In genomic region chr1:104768371-104769249, GRCm38 (mm10) we compare ENCODE assay signal across 8 mouse cellular contexts. TPM values are rescaled to one million over a fixed set of nuclear protein-coding genes. Genes with fewer than 3 reads are reported as not detected.
A peak's percentile ranks its signal among the peaks of the same experiment; 100 is the strongest.
DNase-seq lines count a peak whose midpoint lies in the region; ATAC-seq and TF ChIP-seq lines count a peak whose summit lies in the region.

TSS of gene Cdh20 (plus strand) at chr1:104768529.

- WGBS in embryonic facial prominence, embryonic 10.5 days, result under 1% methylated on average over 46 of the region's 46 CpGs
- 1% methylated on average over 46 of the region's 46 CpGs for WGBS in heart, embryonic 16.5 days
- WGBS in neural tube, embryonic 15.5 days, result under 1% methylated on average over 46 of the region's 46 CpGs

- no peaks in the 10 kb centered on the region for H3K36me3 ChIP-seq in E14TG2a.4 (ENCODE audit: insufficient read depth, low read length)
- H3K36me3 ChIP-seq in ES-E14 (ENCODE audit: control insufficient read depth, insufficient read depth, low read length, poor library complexity, severe bottlenecking), result no peaks in the 10 kb centered on the region
- no peaks in the 10 kb centered on the region for H3K36me3 ChIP-seq in embryonic facial prominence, embryonic 10.5 days (replicated peaks)
- no peaks in the 10 kb centered on the region for H3K36me3 ChIP-seq in heart, embryonic 16.5 days (ENCODE audit: control insufficient read depth, insufficient read depth)
- no peaks in the 10 kb centered on the region for H3K36me3 ChIP-seq in neural tube, embryonic 15.5 days

- peak within 1 kb of the TSS; percentile 77 for H3K4me3 ChIP-seq in E14TG2a.4 (replicated peaks; ENCODE audit: low read length)
- H3K4me3 ChIP-seq in ES-E14 (ENCODE audit: insufficient read depth in 1 of 2, low read depth in 1 of 2, low read length in 2 of 2, poor library complexity in 1 of 2, severe bottlenecking in 1 of 2), result peak within 1 kb of the TSS; percentile 53 to 59
- H3K4me3 ChIP-seq in embryonic facial prominence, embryonic 10.5 days, result peak within 1 kb of the TSS; percentile 65
- H3K4me3 ChIP-seq in heart, embryonic 16.5 days (ENCODE audit: low read length), result peak within 1 kb of the TSS; percentile 60
- H3K4me3 ChIP-seq in neural tube, embryonic 15.5 days (replicated peaks), result peak within 1 kb of the TSS; percentile 59

- H3K4me1 ChIP-seq in E14TG2a.4 (replicated peaks; ENCODE audit: low read depth, low read length), result peaks cover 18% of the 10 kb centered on the region
- no peaks in the 10 kb centered on the region for H3K4me1 ChIP-seq in ES-E14 (ENCODE audit: control insufficient read depth in 2 of 2, insufficient read depth in 2 of 2, low read length in 2 of 2, poor library complexity in 1 of 2)
- peaks cover 16% of the 10 kb centered on the region for H3K4me1 ChIP-seq in embryonic facial prominence, embryonic 10.5 days
- H3K4me1 ChIP-seq in heart, embryonic 16.5 days (ENCODE audit: control insufficient read depth, insufficient read depth, low read length), result peaks cover 6% of the 10 kb centered on the region; the same call in 1 of the 2 replicates
- peaks cover 13% of the 10 kb centered on the region for H3K4me1 ChIP-seq in neural tube, embryonic 15.5 days

- peaks cover 42% of the 10 kb centered on the region for H3K27me3 ChIP-seq in E14TG2a.4 (ENCODE audit: insufficient read depth, low read length)
- H3K27me3 ChIP-seq in embryonic facial prominence, embryonic 10.5 days (replicated peaks; ENCODE audit: low read depth, poor library complexity, severe bottlenecking), result peaks cover 35% of the 10 kb centered on the region
- 0 out of 2 replicates have a peak, but pooled peaks cover 5% of the 10 kb centered on the region for H3K27me3 ChIP-seq in heart, embryonic 16.5 days (ENCODE audit: control insufficient read depth, insufficient read depth, low read length)
- H3K27me3 ChIP-seq in neural tube, embryonic 15.5 days (replicated peaks), result 0 out of 2 replicates have a peak, but pooled peaks cover 6% of the 10 kb centered on the region

- DNase-seq in ES-E14 (ENCODE audit: low read depth, low spot score), result no peak
- peak; percentile 49 for DNase-seq in embryonic facial prominence, embryonic 10.5 days (ENCODE audit: low spot score)
- DNase-seq in left cerebral cortex, postnatal 36 days (ENCODE audit: low spot score in 2 of 2), result peak; percentile 38 to 52
- no peak for DNase-seq in urinary bladder, adult 2 months (ENCODE audit: low spot score)
- no peak for DNase-seq in spleen, postnatal 14 days (ENCODE audit: low spot score in 2 of 2)

- H3K9me3 ChIP-seq in E14TG2a.4 (ENCODE audit: low read length), result no peaks in the 10 kb centered on the region
- H3K9me3 ChIP-seq in ES-E14 (ENCODE audit: control insufficient read depth, insufficient read depth, low read depth, low read length), result no peaks in the 10 kb centered on the region
- H3K9me3 ChIP-seq in embryonic facial prominence, embryonic 10.5 days, result no peaks in the 10 kb centered on the region
- H3K9me3 ChIP-seq in heart, embryonic 16.5 days (replicated peaks; ENCODE audit: control insufficient read depth, low read length), result no peaks in the 10 kb centered on the region
- no peaks in the 10 kb centered on the region for H3K9me3 ChIP-seq in neural tube, embryonic 15.5 days (replicated peaks)

- no peak for TF ChIP-seq CTCF in E14TG2a.4 (conservative IDR thresholded peaks at IDR 0.05; ENCODE audit: low read length)

- ATAC-seq in heart, embryonic 16.5 days (replicated peaks; ENCODE audit: extremely low read depth, insufficient read depth, low FRiP score), result peak; percentile 79
- peak; percentile 73 for ATAC-seq in neural tube, embryonic 15.5 days (ENCODE audit: low FRiP score)

- in situ Hi-C loops in ES-E14 (cut with MboI; ENCODE audit: low sequenced_read_pairs in 2 of 2, unreplicated experiment in 2 of 2), result no loop called here

- peak within 1 kb of the TSS; percentile 78 for H3K4me2 ChIP-seq in heart, embryonic 16.5 days (ENCODE audit: low read depth, low read length)
- peak within 1 kb of the TSS; percentile 99 for H3K4me2 ChIP-seq in neural tube, embryonic 15.5 days

- H3K9ac ChIP-seq in ES-E14 (ENCODE audit: insufficient read depth, low read depth, low read length, poor library complexity, severe bottlenecking), result no peak within 1 kb of the TSS
- peak within 1 kb of the TSS; percentile 57 for H3K9ac ChIP-seq in heart, embryonic 16.5 days (ENCODE audit: low read length)
- peak within 1 kb of the TSS; percentile 63 for H3K9ac ChIP-seq in neural tube, embryonic 15.5 days (replicated peaks)

- no peak within 1 kb of the TSS for H3K27ac ChIP-seq in ES-E14 (ENCODE audit: insufficient read depth, low read depth, low read length, poor library complexity, severe bottlenecking)
- peak within 1 kb of the TSS; percentile 74 for H3K27ac ChIP-seq in embryonic facial prominence, embryonic 10.5 days (replicated peaks)
- H3K27ac ChIP-seq in heart, embryonic 16.5 days (ENCODE audit: low read length), result no peak within 1 kb of the TSS
- H3K27ac ChIP-seq in neural tube, embryonic 15.5 days (replicated peaks), result peak within 1 kb of the TSS; percentile 66

- intact Hi-C loops in left cerebral cortex, postnatal 36 days (cut with DNase I), result loop anchor here (5.0 to 10.0 kb wide), 2 partner anchors 136 to 174 kb away; no protein-coding TSS in a partner anchor

TF ChIP-seq in ES-E14, 5 proteins besides CTCF, POLR2A, EP300 and RAD21:
- TF ChIP-seq ZNF384 (IDR thresholded peaks at IDR 0.05; ENCODE audit: low read depth, low read length) (no peak), CHD2 (IDR thresholded peaks at IDR 0.05; ENCODE audit: low read depth, low read length) (no peak), MAFK (IDR thresholded peaks at IDR 0.05; ENCODE audit: insufficient read depth, low read depth, low read length) (no peak), HCFC1 (IDR thresholded peaks at IDR 0.05; ENCODE audit: borderline replicate concordance, insufficient read depth, low read length) (no peak), ZC3H11A (IDR thresholded peaks at IDR 0.05; ENCODE audit: borderline replicate concordance, low read depth, low read length) (no peak)

RNA-seq across cellular contexts. Expression of gene Cdh20, which starts in this region (rescaled TPM):
- total RNA-seq in ES-E14 (2012; rRNA removed), result 0.04 and 0.11 TPM in 2 replicates
- 0.27 and 1.0 TPM in 2 replicates for polyA plus RNA-seq in embryonic facial prominence, embryonic 10.5 days (2016; fragmentation: Nextera tagmentation; extraction: Ambion mirVana)
- 1.6 and 1.7 TPM in 2 replicates for polyA plus RNA-seq in heart, embryonic 16.5 days (2015; fragmentation: Nextera tagmentation; extraction: Ambion mirVana)
- total RNA-seq in left cerebral cortex, postnatal 36 days (2021), result 10 to 100 TPM; 17.8 to 22.5 TPM
- 4.2 and 4.9 TPM in 2 replicates for polyA plus RNA-seq in neural tube, embryonic 15.5 days (2015; fragmentation: Nextera tagmentation; extraction: Ambion mirVana)
- polyA plus RNA-seq in urinary bladder, adult 2 months (2012; rRNA removed), result 0.03 and 0.07 TPM in 2 replicates

Comparison
In these comparisons a context has a peak if more than half of its experiments do, and no peak if none do; other contexts are left out.
1. RNA of gene Cdh20 (total RNA-seq): 17.8 to 22.5 TPM in left cerebral cortex, postnatal 36 days; 0.04 to 0.11 TPM in ES-E14; every median in the first group is over 10 times any median in the second.
2. DNase-seq: peak in embryonic facial prominence, embryonic 10.5 days (single experiment) and left cerebral cortex, postnatal 36 days (2 of 2); none in ES-E14 (single experiment), urinary bladder, adult 2 months (single experiment) and spleen, postnatal 14 days (0 of 2).
3. H3K27ac ChIP-seq: peak in embryonic facial prominence, embryonic 10.5 days (single experiment) and neural tube, embryonic 15.5 days (single experiment); none in ES-E14 (single experiment) and heart, embryonic 16.5 days (single experiment).
4. Peak in every context shown above with its lines, with median percentiles within 50 percentile points of each other: H3K4me3 ChIP-seq.